In genomic region chr15:77036989-77037277, GRCm38 (mm10) we compare ENCODE assay signal across 10 mouse cellular contexts. TPM values are rescaled to one million over a fixed set of nuclear protein-coding genes. Genes with fewer than 3 reads are reported as not detected.
DNase-seq lines count a peak whose midpoint lies in the region; ATAC-seq and TF ChIP-seq lines count a peak whose summit lies in the region.
"Had no signal": no experiment of that assay in that cellular context is flagged by ENCODE, and none has a peak within 500 bp of the region (broad histone marks: within the 10 kb centered on the region; RNA-seq: fewer than 3 reads in every experiment).

No protein-coding gene starts in this region.

- H3K79me2 ChIP-seq in C2C12 (ENCODE audit: control insufficient read depth, insufficient read depth): no peaks in the 10 kb centered on the region

- DNase-seq in heart, adult 9 months (ENCODE audit: low spot score in 2 of 2): no peak
- no peak for DNase-seq in ovary, postnatal 10 days (ENCODE audit: low spot score)
- no peak for DNase-seq in frontal cortex, postnatal 36 days (ENCODE audit: low spot score in 2 of 2)
- DNase-seq: thymus, postnatal 4 days had no signal

- no peak for TF ChIP-seq CTCF in C2C12 (IDR thresholded peaks at IDR 0.05; ENCODE audit: control insufficient read depth, insufficient read depth, insufficient read length)

- no peaks in the 10 kb centered on the region for H3K79me3 ChIP-seq in C2C12 (ENCODE audit: low read depth)

- peak overlapping the region; percentile 100 for H3K27ac ChIP-seq in heart, embryonic 11.5 days (ENCODE audit: low read depth, low read length)
- peak overlapping the region; percentile 59; the same call in 1 of the 2 replicates for H3K27ac ChIP-seq in forebrain, embryonic 12.5 days
- peak overlapping the region; percentile 97 for H3K27ac ChIP-seq in limb, embryonic 15.5 days

- peaks cover 50% of the 10 kb centered on the region for H3K4me1 ChIP-seq in heart, embryonic 11.5 days (ENCODE audit: control insufficient read depth, insufficient read depth, low read length)
- peaks cover 13% of the 10 kb centered on the region for H3K4me1 ChIP-seq in forebrain, embryonic 12.5 days
- peaks cover 56% of the 10 kb centered on the region for H3K4me1 ChIP-seq in limb, embryonic 15.5 days

- WGBS in heart, embryonic 11.5 days (ENCODE audit: insufficient replicate concordance): 17% methylated on average over 2 of the region's 2 CpGs
- 47% methylated on average over 2 of the region's 2 CpGs for WGBS in forebrain, embryonic 12.5 days
- WGBS in limb, embryonic 15.5 days: 14% methylated on average over 2 of the region's 2 CpGs

- H3K9me3 ChIP-seq in heart, embryonic 11.5 days (replicated peaks; ENCODE audit: control insufficient read depth, low read length): no peaks in the 10 kb centered on the region
- no peaks in the 10 kb centered on the region for H3K9me3 ChIP-seq in forebrain, embryonic 12.5 days
- no peaks in the 10 kb centered on the region for H3K9me3 ChIP-seq in limb, embryonic 15.5 days

- ATAC-seq in heart, embryonic 11.5 days (replicated peaks; ENCODE audit: insufficient number of reproducible peaks, low FRiP score, low TSS enrichment): no peak
- ATAC-seq in forebrain, embryonic 12.5 days (ENCODE audit: low FRiP score): no peak
- peak; percentile 70 for ATAC-seq in limb, embryonic 15.5 days (ENCODE audit: insufficient number of reproducible peaks, low FRiP score, low TSS enrichment, low read depth)
- ATAC-seq in inflammation-experienced regulatory T-cells, adult 6 months: no peak
- ATAC-seq: CD4-positive, CD25-positive, alpha-beta regulatory T cell, adult 4 months had no signal

- H3K36me3 ChIP-seq in heart, embryonic 11.5 days (ENCODE audit: control insufficient read depth, insufficient read depth, low read length): no peaks in the 10 kb centered on the region
- no peaks in the 10 kb centered on the region for H3K36me3 ChIP-seq in C2C12 (ENCODE audit: control insufficient read depth, insufficient read depth)
- no peaks in the 10 kb centered on the region for H3K36me3 ChIP-seq in forebrain, embryonic 12.5 days (replicated peaks)
- no peaks in the 10 kb centered on the region for H3K36me3 ChIP-seq in limb, embryonic 15.5 days

- H3K4me2 ChIP-seq in heart, embryonic 11.5 days: peak overlapping the region; percentile 22
- no peak overlapping the region for H3K4me2 ChIP-seq in forebrain, embryonic 12.5 days
- peak overlapping the region; percentile 17; the same call in 1 of the 2 replicates for H3K4me2 ChIP-seq in limb, embryonic 15.5 days

- H3ac ChIP-seq in C2C12 (ENCODE audit: control insufficient read depth, insufficient read length, low read depth): peak overlapping the region; percentile 75

- peak overlapping the region; percentile 79 for H3K9ac ChIP-seq in heart, embryonic 11.5 days (ENCODE audit: low read depth, low read length)
- H3K9ac ChIP-seq in forebrain, embryonic 12.5 days: no peak overlapping the region
- H3K9ac ChIP-seq in limb, embryonic 15.5 days: no peak overlapping the region

- 0 out of 2 replicates have a peak overlapping the region, but pooled peaks have one; percentile 5 for H3K4me3 ChIP-seq in heart, embryonic 11.5 days (ENCODE audit: low read depth, low read length)
- H3K4me3 ChIP-seq in C2C12 (ENCODE audit: insufficient read depth, poor library complexity, severe bottlenecking): no peak overlapping the region
- H3K4me3 ChIP-seq in forebrain, embryonic 12.5 days (replicated peaks): no peak overlapping the region
- H3K4me3 ChIP-seq in limb, embryonic 15.5 days: no peak overlapping the region

- no peaks in the 10 kb centered on the region for H3K27me3 ChIP-seq in heart, embryonic 11.5 days (ENCODE audit: control insufficient read depth, insufficient read depth, low read length)
- H3K27me3 ChIP-seq in C2C12 (ENCODE audit: control insufficient read depth, insufficient read depth, insufficient read length): no peaks in the 10 kb centered on the region
- H3K27me3 ChIP-seq in forebrain, embryonic 12.5 days: no peaks in the 10 kb centered on the region
- no peaks in the 10 kb centered on the region for H3K27me3 ChIP-seq in limb, embryonic 15.5 days

TF ChIP-seq in C2C12, 6 proteins besides CTCF, POLR2A, EP300 and RAD21:
- TF ChIP-seq MYOG (IDR thresholded peaks at IDR 0.05; ENCODE audit: control insufficient read depth, extremely low read depth, insufficient read length) (no peak), CEBPB (IDR thresholded peaks at IDR 0.05; ENCODE audit: low read depth) (no peak), FOSL1 (IDR thresholded peaks at IDR 0.05; ENCODE audit: insufficient read depth, low read length, poor library complexity, severe bottlenecking) (no peak), USF1 (IDR thresholded peaks at IDR 0.05; ENCODE audit: low read depth) (no peak), MYOD1 (IDR thresholded peaks at IDR 0.05; ENCODE audit: control insufficient read depth, insufficient read length, low read depth) (no peak), MAX (IDR thresholded peaks at IDR 0.05) (no peak)
TF ChIP-seq in C2C12: peak in this region for 0.

RNA-seq across cellular contexts. Expression of gene Apol6, which starts 7.6 kb away (rescaled TPM):
- 0.16 and 0.52 TPM in 2 replicates for polyA plus RNA-seq in heart, embryonic 11.5 days (2014; fragmentation: Nextera tagmentation; extraction: Ambion mirVana)
- polyA plus RNA-seq in C2C12 (2012; fragmentation: generic; extraction: Trizol): 0.06 TPM
- polyA plus RNA-seq in forebrain, embryonic 12.5 days (2016; fragmentation: Nextera tagmentation; extraction: Ambion mirVana): not detected in 2 replicates
- 0.15 and 0.17 TPM in 2 replicates for polyA plus RNA-seq in limb, embryonic 15.5 days (2015; fragmentation: Nextera tagmentation; extraction: Ambion mirVana)
- polyA plus RNA-seq in inflammation-experienced regulatory T-cells, adult 6 months (2017; shearing (Covaris generic)): under 1 TPM in 1 of 3 experiments, not detected in 2; 0.62 TPM
- polyA plus RNA-seq: CD4-positive, CD25-positive, alpha-beta regulatory T cell, adult 4 months had no signal

RNA-seq across cellular contexts. Expression of gene Mb, which starts 13.5 kb away (rescaled TPM):
- 138 and 139 TPM in 2 replicates for polyA plus RNA-seq in heart, embryonic 11.5 days (2014; fragmentation: Nextera tagmentation; extraction: Ambion mirVana)
- polyA plus RNA-seq in C2C12 (2012; fragmentation: generic; extraction: Trizol): 3.1 TPM
- polyA plus RNA-seq in forebrain, embryonic 12.5 days (2016; fragmentation: Nextera tagmentation; extraction: Ambion mirVana): not detected in 2 replicates
- polyA plus RNA-seq in limb, embryonic 15.5 days (2015; fragmentation: Nextera tagmentation; extraction: Ambion mirVana): 11.6 and 13.7 TPM in 2 replicates
- polyA plus RNA-seq in inflammation-experienced regulatory T-cells, adult 6 months (2017; shearing (Covaris generic)): not detected
- polyA plus RNA-seq: CD4-positive, CD25-positive, alpha-beta regulatory T cell, adult 4 months had no signal
